Mouse (Mus musculus): Measurements from ENCODE around the gene Scly.

Gene Scly

DNA sequence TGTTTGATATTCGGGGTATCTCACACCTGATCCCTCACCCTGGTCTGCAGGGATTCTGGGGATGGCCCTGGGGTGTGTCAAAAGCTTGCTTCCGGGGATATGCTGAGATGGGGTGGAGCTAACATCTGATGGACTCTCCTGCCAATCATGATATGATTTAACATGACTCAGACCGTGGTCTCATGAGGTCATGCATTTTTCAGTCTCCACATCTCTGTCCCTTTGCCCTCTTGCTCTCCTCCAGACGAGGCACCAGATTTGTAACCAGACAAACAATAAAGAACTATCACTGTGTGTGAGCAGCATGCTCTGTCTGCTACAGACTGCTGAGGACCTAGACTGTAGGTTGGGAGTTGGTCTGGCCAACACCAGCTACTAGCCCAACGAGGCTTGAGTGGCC lies 64.0 kb downstream of the Scly start:
- DNase-seq (ENCODE audit: low read depth, low spot score), result no peak

DNA sequence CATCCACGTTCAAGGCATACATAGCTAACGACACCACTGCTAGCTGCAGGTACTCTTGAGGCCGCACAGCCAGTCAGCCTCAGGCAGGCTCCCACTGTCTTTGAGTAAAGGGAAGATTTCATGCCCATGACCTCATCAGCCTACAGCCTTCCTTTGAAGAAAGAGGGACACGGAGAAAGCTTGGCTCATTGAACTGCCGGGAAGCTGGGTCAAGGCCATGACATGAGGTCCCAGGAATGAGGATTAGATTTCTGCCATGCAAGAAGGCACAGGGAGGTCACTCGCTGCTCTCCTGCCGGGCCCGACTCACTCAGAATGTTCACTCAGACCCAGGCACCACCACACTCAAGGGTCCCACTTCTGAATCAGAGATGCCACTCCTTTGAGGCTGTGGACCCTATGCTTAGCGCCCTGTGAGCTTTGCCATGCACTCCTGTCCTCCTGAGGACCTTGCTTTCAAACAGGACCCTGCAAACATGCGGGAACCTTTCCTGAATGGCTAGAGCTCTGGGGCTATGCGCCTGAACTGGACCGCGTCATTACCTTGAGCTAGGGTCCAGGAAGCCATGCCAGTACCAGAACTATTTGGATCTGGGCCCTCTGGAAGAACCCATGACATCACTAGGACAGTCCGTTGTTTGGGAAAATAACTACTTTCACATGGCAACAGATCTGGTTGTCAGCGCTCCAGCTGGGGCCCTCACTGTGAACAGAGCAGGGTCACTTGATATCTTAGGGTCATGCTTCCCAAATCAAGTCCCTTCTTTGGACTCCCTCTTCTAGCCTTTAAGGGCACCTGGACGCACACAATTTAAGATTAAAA lies 66.9 kb downstream of the Scly start:
- DNase-seq (ENCODE audit: low read depth, low spot score), result no peak

DNA sequence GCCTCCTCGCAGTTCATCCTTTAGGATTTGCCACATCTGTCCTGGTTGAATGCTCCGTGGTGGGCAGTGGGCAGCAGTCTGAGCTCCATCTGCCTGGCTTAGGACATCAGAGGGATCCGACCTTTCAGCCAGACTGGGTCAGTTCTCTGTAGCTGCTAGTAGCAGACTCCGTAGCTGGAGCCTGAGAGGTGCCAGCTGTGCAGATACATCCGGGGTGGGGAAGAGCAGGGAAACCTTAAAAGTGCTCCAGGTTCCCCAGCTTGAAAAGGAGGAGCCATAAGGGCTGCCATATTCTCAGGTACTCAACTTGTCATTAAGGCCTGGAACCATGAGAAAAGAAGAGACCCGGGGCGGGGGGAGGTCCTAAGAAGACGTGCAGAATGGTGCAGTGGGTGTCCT lies 67.7 kb downstream of the Scly start:
- no peak for DNase-seq (ENCODE audit: low read depth, low spot score)

DNA sequence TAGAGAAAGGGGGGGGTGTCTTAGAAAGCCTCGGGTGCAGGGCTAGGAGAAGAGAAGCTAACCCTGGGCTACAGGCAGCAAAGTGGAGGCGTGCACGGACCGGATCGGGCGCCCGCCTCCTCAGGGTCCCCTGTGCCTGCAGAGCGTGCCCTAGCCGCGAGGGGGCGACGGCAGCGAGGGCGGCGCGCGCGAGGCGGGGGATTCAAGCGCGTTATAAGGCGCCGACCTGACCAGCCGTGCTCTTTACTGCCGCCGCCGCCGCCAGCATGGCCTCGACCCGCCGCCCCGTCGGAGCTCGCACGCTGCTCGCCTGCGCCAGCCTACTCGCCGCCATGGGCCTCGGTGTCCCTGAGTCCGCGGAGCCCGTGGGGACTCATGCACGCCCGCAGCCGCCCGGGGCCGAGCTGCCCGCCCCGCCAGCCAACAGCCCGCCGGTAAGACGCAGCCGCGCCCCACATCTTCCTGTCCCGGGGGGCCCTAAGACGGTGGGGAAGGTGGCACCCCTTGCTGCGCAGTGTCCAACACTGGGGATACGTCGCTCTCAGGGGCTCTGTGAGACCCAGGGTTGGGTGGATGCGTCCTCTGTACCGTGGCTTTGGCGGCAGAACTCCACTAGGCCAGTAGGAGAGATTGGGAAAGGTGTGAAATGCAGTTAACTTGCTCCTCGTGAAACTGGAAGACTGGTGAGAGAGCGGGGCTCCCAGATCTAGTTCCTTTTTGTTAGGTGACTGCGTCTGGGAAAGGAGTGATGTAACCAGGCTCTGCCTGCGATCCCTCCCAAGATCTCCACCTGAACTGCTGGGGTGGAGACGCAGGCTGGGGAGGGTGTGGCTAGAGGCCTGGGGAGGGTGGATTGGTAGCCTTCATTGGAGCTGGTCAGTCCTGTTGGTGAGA lies 68.3 kb downstream of the Scly start, which contains the start of gene Erfe:
Gene Erfe (plus strand): TSS at position 216 of the 894 bp plus-strand sequence.
- peak; percentile 71 for DNase-seq (ENCODE audit: low read depth, low spot score)

DNA sequence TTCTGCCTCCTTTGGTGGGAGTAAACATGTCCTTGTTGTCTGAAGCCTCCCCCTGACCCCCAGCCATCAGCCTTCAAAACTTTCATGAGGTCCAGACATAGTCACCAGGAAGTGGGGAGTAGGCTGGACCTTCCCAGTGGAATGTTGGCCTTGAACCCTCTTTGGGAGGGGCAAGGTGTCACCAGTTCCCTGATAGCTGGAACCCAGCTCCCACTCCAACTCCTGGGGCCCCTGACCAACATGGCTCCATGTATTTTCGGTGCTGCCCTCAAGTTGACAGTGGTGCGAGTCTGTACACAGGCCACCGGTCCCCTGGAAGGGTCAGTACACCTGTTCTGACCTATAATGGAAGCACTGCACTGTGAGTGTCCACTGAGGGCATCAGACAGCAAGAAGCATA lies 69.2 kb downstream of the Scly start:
- DNase-seq (ENCODE audit: low read depth, low spot score), result no peak

DNA sequence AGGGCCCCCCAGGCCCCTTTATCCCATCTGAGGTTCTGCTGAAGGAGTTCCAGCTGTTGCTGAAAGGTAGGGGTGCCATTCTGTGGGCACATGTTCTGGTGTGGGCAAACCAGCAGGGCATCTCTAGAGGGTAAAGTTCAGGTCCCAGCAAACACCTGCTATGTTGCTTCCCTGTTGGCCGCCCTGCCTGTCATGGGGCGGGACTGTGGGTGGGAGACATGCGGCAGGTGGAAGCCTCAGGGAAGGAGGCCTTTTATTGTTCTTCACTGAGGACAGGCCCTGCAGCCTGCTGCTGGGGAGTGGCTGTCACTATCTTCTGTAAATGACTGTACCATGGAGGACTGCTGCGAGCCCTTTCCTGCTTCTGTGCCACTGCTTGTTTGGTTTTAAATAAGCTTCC lies 71.3 kb downstream of the Scly start:
- no peak for DNase-seq (ENCODE audit: low read depth, low spot score)

DNA sequence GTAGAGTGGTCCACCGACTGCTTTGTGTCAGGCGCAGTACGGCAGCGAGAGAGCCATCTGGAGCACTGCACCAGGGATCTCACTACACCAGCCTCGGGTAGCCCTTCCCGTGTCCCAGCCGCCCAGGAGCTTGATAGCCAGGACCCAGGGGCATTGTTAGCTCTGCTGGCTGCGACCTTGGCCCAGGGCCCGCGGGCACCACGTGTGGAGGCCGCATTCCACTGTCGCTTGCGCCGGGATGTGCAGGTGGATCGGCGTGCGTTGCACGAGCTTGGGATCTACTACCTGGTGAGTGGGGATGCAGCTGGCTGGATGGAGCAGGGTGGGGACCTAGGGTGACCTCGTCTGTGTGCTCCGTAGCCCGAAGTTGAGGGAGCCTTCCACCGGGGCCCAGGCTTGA lies 71.9 kb downstream of the Scly start:
- no peak for DNase-seq (ENCODE audit: low read depth, low spot score)

Data from c-Kit-negative CD71-positive TER-119-positive erythroid progenitor cells, embryonic 14.5 days (primary cell).